Mouse (Mus musculus) cortical plate, adult 2 months (tissue): Measurements from ENCODE around the gene Hfm1. TPM values are rescaled to one million over a fixed set of nuclear protein-coding genes. Genes with fewer than 3 reads are reported as not detected.

ENCODE experiments used
- H3K27ac ChIP-seq: fragments of 200-500 bp; 2 replicates; pipeline ENCODE4 v1.5.1; 2012; ENCODE audit warnings: low read length, control low read depth, inconsistent platforms; ENCODE audit not compliant: insufficient read depth
- H3K4me1 ChIP-seq: fragments of 200-500 bp; 2 replicates; pipeline ENCODE4 v1.6.1; 2011; ENCODE audit warnings: low read length; ENCODE audit not compliant: control insufficient read depth, insufficient read depth
- H3K4me3 ChIP-seq: fragments of 200-500 bp; 2 replicates; pipeline ENCODE4 v1.5.1; 2011; ENCODE audit warnings: mild to moderate bottlenecking, low read length, control low read depth; ENCODE audit not compliant: insufficient read depth
- CTCF ChIP-seq: fragments of 200-500 bp; IDR thresholded peaks from 2 replicates; pipeline ENCODE4 v1.5.1; 2011; ENCODE audit warnings: mild to moderate bottlenecking, control low read depth, low read length; ENCODE audit not compliant: insufficient read depth; ENCODE audit errors: extremely low read depth
- POLR2A ChIP-seq: fragments of 200-500 bp; IDR thresholded peaks from 2 replicates; pipeline ENCODE4 v1.6.1; 2011; ENCODE audit warnings: mild to moderate bottlenecking, low read length, control low read depth; ENCODE audit not compliant: insufficient read depth; ENCODE audit errors: extremely low read depth
- polyA plus RNA-seq: library from polyadenylated mRNA; depleted of rRNA; stranded (reverse); fragments of >200 nt; gene quantifications from 2 replicates; pipeline ENCODE4 v1.2.3, GENCODE M21; 2012

Gene Hfm1
- polyA plus RNA-seq, 1 experiment, result 1.7 TPM

DNA sequence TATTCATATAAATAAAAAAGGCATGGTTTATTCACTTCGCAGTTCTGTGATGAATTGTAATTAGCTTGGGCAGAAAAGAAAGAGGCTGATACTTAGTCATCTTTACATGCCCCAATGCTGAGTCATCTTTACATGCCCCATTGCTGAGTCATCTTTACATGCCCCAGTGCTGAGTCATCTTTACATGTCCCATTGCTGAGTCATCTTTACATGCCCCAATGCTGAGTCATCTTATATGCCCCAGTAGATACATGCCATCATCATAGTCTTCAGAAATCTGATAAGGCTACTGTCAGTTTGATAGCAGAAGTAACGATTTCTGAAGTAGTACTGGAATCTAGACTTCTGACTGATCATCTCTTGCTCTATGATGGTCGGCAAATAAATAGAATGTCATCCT lies 72.8 kb downstream of the Hfm1 start:
- H3K4me1 ChIP-seq, result no peaks in the 10 kb centered on the region
- H3K4me3 ChIP-seq, result no peak overlapping the region
- TF ChIP-seq CTCF (no peak), POLR2A (no peak)
- no peak overlapping the region for H3K27ac ChIP-seq

DNA sequence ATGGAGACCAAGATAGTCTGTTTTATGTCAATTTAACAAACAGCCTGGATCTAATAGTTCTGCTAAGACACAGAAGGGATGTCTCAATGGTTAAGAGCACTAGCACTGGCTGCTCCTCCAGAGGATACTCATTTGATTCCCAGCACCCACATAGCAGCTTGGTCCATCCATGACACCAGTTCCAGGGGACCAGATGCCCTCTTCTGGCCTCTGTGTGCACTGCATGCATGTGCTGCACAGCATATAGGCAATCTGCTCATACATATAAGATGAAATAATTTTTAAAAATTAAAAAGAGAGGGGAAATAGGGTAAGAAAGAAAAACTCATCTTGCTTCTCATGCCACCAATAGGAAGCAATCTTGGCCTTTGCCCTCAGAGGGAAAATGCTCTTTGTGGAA lies 79.1 kb downstream of the Hfm1 start:
- Histone ChIP-seq H3K27ac (no peak overlapping the region), H3K4me1 (no peaks in the 10 kb centered on the region), H3K4me3 (no peak overlapping the region)
- TF ChIP-seq CTCF (no peak), POLR2A (no peak)

DNA sequence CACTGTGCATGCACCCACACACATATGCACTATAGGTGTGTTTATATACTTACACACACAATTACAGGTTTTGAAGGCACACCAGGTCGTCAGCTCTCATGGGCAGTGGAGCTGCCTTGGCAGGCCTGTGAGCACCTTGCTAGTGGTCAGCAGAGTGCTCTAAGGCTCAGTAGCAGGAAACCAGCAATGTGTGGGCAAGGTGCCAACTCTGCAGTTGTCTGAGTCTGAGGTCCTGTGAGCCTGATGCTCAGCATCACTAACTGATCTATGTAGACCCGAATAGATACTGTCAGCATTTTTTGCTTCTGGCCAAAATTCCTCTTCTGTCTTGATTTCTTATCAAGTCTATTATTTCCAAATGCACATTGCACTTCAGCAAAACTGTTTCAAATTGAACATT lies 82.2 kb downstream of the Hfm1 start:
- H3K4me1 ChIP-seq, result no peaks in the 10 kb centered on the region
- H3K27ac ChIP-seq, result no peak overlapping the region
- H3K4me3 ChIP-seq, result no peak overlapping the region
- TF ChIP-seq CTCF (no peak), POLR2A (no peak)

DNA sequence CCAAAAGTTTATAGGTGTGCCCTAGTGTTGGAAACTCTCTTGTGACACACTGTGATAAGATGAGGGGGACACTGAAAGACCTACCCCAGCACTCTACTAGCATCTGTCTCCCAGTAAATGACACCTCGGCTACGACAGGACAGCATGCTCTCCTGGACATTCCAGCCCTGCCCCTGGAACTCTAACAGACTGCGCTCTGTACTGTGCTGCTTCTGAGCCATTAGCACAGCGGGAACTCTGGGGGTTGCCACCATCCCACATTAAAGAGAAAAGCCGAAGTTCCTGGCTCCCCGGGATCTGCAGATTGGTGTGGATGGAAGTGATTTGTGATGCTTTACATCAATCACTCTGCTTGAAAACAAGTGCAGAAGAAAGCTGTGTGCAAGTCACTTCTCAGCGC lies 93.1 kb downstream of the Hfm1 start:
- Histone ChIP-seq H3K4me3 (no peak overlapping the region), H3K4me1 (no peaks in the 10 kb centered on the region), H3K27ac (no peak overlapping the region)
- TF ChIP-seq CTCF (no peak), POLR2A (no peak)

DNA sequence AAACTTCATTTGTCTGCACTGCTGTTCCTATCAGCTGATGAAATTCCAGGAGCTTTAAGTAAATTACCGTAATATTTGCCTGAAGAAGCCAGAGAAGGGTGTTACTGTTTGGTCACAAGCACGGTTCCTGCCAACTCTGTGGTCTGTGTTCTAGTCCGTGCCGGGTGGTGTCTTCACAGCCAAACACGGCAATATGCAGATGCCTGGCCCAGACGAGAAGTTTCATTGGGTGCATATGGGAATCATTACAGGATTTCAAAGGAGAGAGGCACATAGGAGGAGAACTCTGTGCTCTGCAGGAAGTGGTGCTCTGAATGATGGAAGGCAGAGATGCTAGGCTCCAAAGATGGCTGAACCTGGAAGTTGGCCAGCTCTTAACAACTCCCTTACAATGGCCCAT lies 94.7 kb downstream of the Hfm1 start:
- Histone ChIP-seq H3K4me3 (no peak overlapping the region), H3K4me1 (no peaks in the 10 kb centered on the region), H3K27ac (no peak overlapping the region)
- TF ChIP-seq POLR2A, result no peak
- TF ChIP-seq CTCF, result no peak

DNA sequence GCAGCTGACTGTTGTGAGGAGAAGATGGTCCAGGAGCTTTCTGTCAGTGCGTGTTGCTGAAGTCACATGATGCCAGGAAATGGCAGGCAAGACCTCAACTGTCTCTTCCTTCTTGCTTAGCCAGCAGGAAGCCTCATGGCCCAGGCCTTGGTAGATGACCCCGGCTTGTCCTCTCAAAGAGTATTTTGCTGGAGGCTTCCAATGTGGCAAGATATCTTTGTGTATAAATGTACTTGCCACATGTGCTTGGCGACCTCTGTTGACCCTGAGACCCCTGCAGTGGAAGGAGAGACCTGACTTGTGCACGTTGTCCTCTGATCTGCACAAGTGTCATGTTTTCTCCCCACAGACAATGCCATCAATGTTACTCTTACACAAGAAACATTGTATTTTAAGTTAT lies 95.3 kb downstream of the Hfm1 start:
- no peak overlapping the region for H3K27ac ChIP-seq
- no peak for TF ChIP-seq CTCF
- no peak for TF ChIP-seq POLR2A
- no peak overlapping the region for H3K4me3 ChIP-seq
- no peaks in the 10 kb centered on the region for H3K4me1 ChIP-seq

DNA sequence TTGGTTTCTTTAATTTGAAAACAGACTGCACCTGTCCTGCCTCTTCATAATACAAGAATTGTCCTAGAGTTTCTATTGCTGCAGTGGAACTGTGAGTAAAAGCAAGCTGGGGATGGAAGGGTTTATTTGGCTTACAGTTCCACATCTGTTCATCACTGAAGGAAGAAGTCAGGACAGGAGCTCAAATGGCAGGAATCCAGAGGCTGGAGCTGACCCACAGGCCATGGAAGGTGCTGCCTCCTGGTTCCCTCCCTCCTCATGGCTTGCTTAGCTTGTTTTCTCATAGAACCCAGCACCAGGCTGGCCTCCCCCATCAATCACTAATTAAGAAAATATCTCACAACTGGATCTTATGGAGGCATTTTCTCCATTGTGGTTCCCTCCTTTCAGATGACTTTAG lies 99.4 kb downstream of the Hfm1 start:
- Histone ChIP-seq H3K4me1 (no peaks in the 10 kb centered on the region; the same call in 1 of the 2 replicates), H3K27ac (no peak overlapping the region), H3K4me3 (no peak overlapping the region)
- TF ChIP-seq POLR2A, result no peak
- no peak for TF ChIP-seq CTCF

DNA sequence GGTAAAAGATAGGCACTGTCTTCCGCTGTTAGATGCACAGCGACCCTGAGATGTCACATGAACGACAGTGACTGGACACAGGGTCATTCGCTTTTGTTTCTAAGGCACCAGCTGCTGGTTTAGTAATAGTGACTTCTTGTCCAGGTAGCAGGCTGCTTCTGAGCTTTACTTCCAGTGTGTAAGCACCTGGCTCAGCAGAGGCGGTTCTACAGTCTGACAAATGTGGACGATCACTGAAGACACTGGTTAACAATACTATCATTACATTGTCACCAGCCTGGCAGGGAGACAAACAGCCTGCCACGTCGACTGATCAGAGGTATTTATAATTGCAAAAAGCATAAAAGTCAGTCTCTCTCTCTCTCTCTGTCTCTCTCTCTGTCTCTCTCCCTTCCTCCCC lies 100.1 kb downstream of the Hfm1 start:
- TF ChIP-seq POLR2A, result no peak
- TF ChIP-seq CTCF, result no peak
- Histone ChIP-seq H3K4me3 (no peak overlapping the region; the same call in 1 of the 2 replicates), H3K27ac (no peak overlapping the region), H3K4me1 (no peaks in the 10 kb centered on the region; the same call in 1 of the 2 replicates)

DNA sequence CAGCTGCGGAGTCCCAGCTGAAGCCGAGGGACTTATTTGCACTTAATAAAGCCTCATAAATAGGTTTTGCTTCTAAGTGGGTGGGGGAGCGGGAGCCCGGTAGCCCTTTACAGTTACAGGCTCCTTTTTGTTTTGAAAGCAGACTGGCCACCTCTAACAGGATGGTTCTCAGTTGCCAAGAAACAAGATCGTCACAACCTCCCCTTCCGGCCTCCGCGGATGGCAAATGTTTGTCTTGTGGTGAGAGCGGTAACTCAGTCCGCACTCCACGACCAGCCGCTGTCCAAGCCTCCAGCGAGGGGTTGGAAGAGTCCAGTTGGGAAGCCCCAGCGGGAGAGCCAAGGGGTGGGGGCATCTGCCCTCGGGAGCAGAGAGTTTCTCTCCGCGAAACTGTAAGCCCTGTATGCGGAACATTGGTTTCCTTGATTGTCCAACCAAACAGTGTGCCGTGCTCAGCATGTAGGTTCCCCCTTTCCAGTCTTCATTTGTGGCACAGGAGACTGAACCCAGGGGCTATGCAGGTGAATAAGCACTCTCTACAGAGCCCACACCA lies 100.7 kb downstream of the Hfm1 start:
- TF ChIP-seq POLR2A, result no peak
- TF ChIP-seq CTCF, result no peak
- Histone ChIP-seq H3K27ac (no peak overlapping the region), H3K4me3 (peak overlapping the region; percentile 34), H3K4me1 (no peaks in the 10 kb centered on the region; the same call in 1 of the 2 replicates)

DNA sequence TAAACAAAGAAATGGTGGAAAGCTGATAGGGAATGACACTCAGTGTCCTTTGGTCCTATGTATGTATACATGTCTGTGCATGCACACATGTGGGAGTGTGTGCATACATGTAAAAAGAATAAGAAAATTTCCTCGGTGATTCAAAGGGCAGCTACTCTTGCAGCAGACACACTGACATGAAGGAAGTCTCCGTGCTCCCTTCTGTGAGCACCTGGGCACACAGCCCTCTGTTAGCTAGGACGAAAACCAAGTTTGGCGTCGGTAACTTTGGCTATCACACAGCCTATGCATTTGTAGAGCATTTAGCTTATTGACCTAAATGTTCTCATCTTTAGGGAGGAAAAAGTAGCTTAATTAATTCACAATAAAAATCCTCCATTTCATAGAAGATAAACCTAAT lies 101.4 kb downstream of the Hfm1 start:
- Histone ChIP-seq H3K4me3 (peak overlapping the region; percentile 34; the same call in 1 of the 2 replicates), H3K4me1 (no peaks in the 10 kb centered on the region; the same call in 1 of the 2 replicates), H3K27ac (no peak overlapping the region)
- TF ChIP-seq POLR2A, result no peak
- no peak for TF ChIP-seq CTCF
